ENCODE assay signal across 8 mouse cellular contexts in the genomic region with DNA sequence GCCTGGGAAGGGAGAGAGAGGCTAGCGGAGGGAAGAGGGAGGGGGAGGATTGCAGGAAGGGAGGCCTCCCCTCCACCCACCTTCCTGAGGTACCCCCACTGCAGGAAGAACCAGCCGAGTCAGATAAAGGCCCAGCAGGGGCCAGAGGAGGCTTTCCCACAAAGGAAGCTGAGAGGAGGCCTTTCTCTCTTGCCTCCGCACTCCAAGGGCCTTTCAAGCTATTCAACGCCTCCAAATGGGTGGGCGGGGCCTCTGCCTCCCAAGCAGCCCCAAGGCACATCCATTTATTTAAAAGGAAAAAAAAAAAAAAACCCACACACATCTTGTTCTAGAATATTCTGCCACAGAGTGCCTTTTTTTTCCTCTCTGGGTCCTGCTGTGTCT.
DNase-seq lines count a peak whose midpoint lies in the region; ATAC-seq and TF ChIP-seq lines count a peak whose summit lies in the region.

No protein-coding gene starts in this region.

- peaks cover 13% of the 10 kb centered on the region for H3K4me1 ChIP-seq in heart, adult 2 months (ENCODE audit: control insufficient read depth, insufficient read depth, low read length)
- peaks cover 27 to 70% of the 10 kb centered on the region in 2 experiments for H3K4me1 ChIP-seq in CH12.LX (ENCODE audit: control insufficient read depth in 1 of 2, insufficient read depth in 2 of 2)
- peaks cover 53% of the 10 kb centered on the region for H3K4me1 ChIP-seq in embryonic facial prominence, embryonic 12.5 days
- 0 out of 2 replicates have a peak, but pooled peaks cover 4% of the 10 kb centered on the region for H3K4me1 ChIP-seq in intestine, postnatal 0 days (replicated peaks; ENCODE audit: control insufficient read depth, insufficient read depth, low read length)
- peaks cover 54% of the 10 kb centered on the region for H3K4me1 ChIP-seq in midbrain, embryonic 13.5 days (replicated peaks)

- no peak for TF ChIP-seq POLR2A in heart, adult 2 months (IDR thresholded peaks at IDR 0.05; ENCODE audit: insufficient read depth, low read depth, low read length)
- TF ChIP-seq POLR2A in CH12.LX (IDR thresholded peaks at IDR 0.05; ENCODE audit: low read depth, low read length): no peak

- TF ChIP-seq EP300 in heart, adult 2 months (IDR thresholded peaks at IDR 0.05; ENCODE audit: insufficient read depth, low read depth, low read length): no peak
- no peak for TF ChIP-seq EP300 in CH12.LX (IDR thresholded peaks at IDR 0.05; ENCODE audit: low read length)

- ATAC-seq in embryonic facial prominence, embryonic 12.5 days (ENCODE audit: insufficient number of reproducible peaks, insufficient read depth, low FRiP score, low TSS enrichment): no peak
- no peak for ATAC-seq in intestine, postnatal 0 days
- peak; percentile 46 for ATAC-seq in midbrain, embryonic 13.5 days
- ATAC-seq in erythroblast, adult 5-6 weeks (replicated peaks; ENCODE audit: low FRiP score, poor library complexity, severe bottlenecking): no peak

- H3K4me2 ChIP-seq in CH12.LX (ENCODE audit: insufficient read depth, low read depth, poor library complexity, severe bottlenecking): peak overlapping the region; percentile 55
- no peak overlapping the region for H3K4me2 ChIP-seq in embryonic facial prominence, embryonic 12.5 days (replicated peaks)
- peak overlapping the region; percentile 64 for H3K4me2 ChIP-seq in intestine, postnatal 0 days (replicated peaks; ENCODE audit: low read depth)
- H3K4me2 ChIP-seq in midbrain, embryonic 13.5 days (replicated peaks): peak overlapping the region; percentile 30

- no peak for TF ChIP-seq CTCF in heart, adult 2 months (IDR thresholded peaks at IDR 0.05)
- TF ChIP-seq CTCF in CH12.LX (conservative IDR thresholded peaks at IDR 0.05 in 1 of 2, IDR thresholded peaks at IDR 0.05 in 1 of 2; ENCODE audit: low read depth in 2 of 2, low read length in 2 of 2): no peak
- TF ChIP-seq CTCF in intestine, postnatal 0 days (IDR thresholded peaks at IDR 0.05; ENCODE audit: low read depth): no peak

- no peaks in the 10 kb centered on the region for H3K36me3 ChIP-seq in heart, adult 2 months (ENCODE audit: control insufficient read depth, insufficient read depth, low read length)
- H3K36me3 ChIP-seq in CH12.LX (replicated peaks in 1 of 2; ENCODE audit: control insufficient read depth in 1 of 2, insufficient read depth in 1 of 2, low read length in 1 of 2): no peaks in the 10 kb centered on the region
- no peaks in the 10 kb centered on the region for H3K36me3 ChIP-seq in embryonic facial prominence, embryonic 12.5 days
- no peaks in the 10 kb centered on the region for H3K36me3 ChIP-seq in intestine, postnatal 0 days (ENCODE audit: control insufficient read depth, insufficient read depth)
- H3K36me3 ChIP-seq in midbrain, embryonic 13.5 days: no peaks in the 10 kb centered on the region

- WGBS in heart, adult 2 months: 32% methylated on average over 5 of the region's 5 CpGs
- WGBS in embryonic facial prominence, embryonic 12.5 days: 13% methylated on average over 4 of the region's 5 CpGs
- WGBS in intestine, postnatal 0 days: 35% methylated on average over 5 of the region's 5 CpGs
- WGBS in midbrain, embryonic 13.5 days: 3% methylated on average over 5 of the region's 5 CpGs

- no peaks in the 10 kb centered on the region for H3K27me3 ChIP-seq in heart, adult 2 months (ENCODE audit: control insufficient read depth, insufficient read depth, low read length)
- no peaks in the 10 kb centered on the region for H3K27me3 ChIP-seq in CH12.LX (replicated peaks)
- no peaks in the 10 kb centered on the region for H3K27me3 ChIP-seq in embryonic facial prominence, embryonic 12.5 days
- H3K27me3 ChIP-seq in intestine, postnatal 0 days (replicated peaks; ENCODE audit: control insufficient read depth, insufficient read depth, low read length): no peaks in the 10 kb centered on the region
- H3K27me3 ChIP-seq in midbrain, embryonic 13.5 days: peaks cover 5% of the 10 kb centered on the region; the same call in 1 of the 2 replicates

- dilution Hi-C loops in CH12.LX (cut with MboI; ENCODE audit: extremely low pct_ligation_motif_present, extremely low pct_unique_long_range_greater_than_20kb, low sequenced_read_pairs): no loop called here

- no peak overlapping the region; the same call in 1 of the 2 replicates for H3K9ac ChIP-seq in heart, adult 2 months (ENCODE audit: low read depth, low read length)
- H3K9ac ChIP-seq in CH12.LX (ENCODE audit: insufficient read depth, low read depth): peak overlapping the region; percentile 27
- no peak overlapping the region for H3K9ac ChIP-seq in embryonic facial prominence, embryonic 12.5 days
- H3K9ac ChIP-seq in intestine, postnatal 0 days (ENCODE audit: low read depth, low read length): no peak overlapping the region
- peak overlapping the region; percentile 52; the same call in 1 of the 2 replicates for H3K9ac ChIP-seq in midbrain, embryonic 13.5 days (replicated peaks)

- in situ Hi-C loops in CH12.LX (cut with MboI; ENCODE audit: low pct_ligation_motif_present, low pct_unique_long_range_greater_than_20kb, low sequenced_read_pairs): loop anchor here (5.0 to 10.0 kb wide), 2 partner anchors 180 to 277 kb away; no protein-coding TSS in a partner anchor

- peak in 1 of 2 experiments; percentile 36 for DNase-seq in heart, adult 2 months
- no peak for DNase-seq in heart, postnatal 14 days
- peak; percentile 66 for DNase-seq in CH12.LX (ENCODE audit: extremely low read depth)
- DNase-seq in ovary, postnatal 10 days (ENCODE audit: low spot score): no peak

- peak overlapping the region; percentile 52 for H3K27ac ChIP-seq in heart, adult 2 months
- no peak overlapping the region for H3K27ac ChIP-seq in CH12.LX (ENCODE audit: insufficient read depth, low read depth)
- peak overlapping the region; percentile 66 for H3K27ac ChIP-seq in embryonic facial prominence, embryonic 12.5 days
- H3K27ac ChIP-seq in intestine, postnatal 0 days (ENCODE audit: low read depth, low read length): no peak overlapping the region
- H3K27ac ChIP-seq in midbrain, embryonic 13.5 days: peak overlapping the region; percentile 91

- H3K9me3 ChIP-seq in CH12.LX (replicated peaks; ENCODE audit: low read length): peaks cover 19% of the 10 kb centered on the region
- no peaks in the 10 kb centered on the region for H3K9me3 ChIP-seq in embryonic facial prominence, embryonic 12.5 days
- no peaks in the 10 kb centered on the region for H3K9me3 ChIP-seq in intestine, postnatal 0 days (ENCODE audit: control insufficient read depth)
- H3K9me3 ChIP-seq in midbrain, embryonic 13.5 days: no peaks in the 10 kb centered on the region

- no peaks in the 10 kb centered on the region for H3K79me2 ChIP-seq in heart, adult 2 months (replicated peaks; ENCODE audit: control insufficient read depth, insufficient read depth, low read length)
- H3K79me2 ChIP-seq in CH12.LX (replicated peaks; ENCODE audit: control insufficient read depth, extremely low read depth, insufficient read depth, poor library complexity, severe bottlenecking): no peaks in the 10 kb centered on the region

- TF ChIP-seq RAD21 in CH12.LX (IDR thresholded peaks at IDR 0.05; ENCODE audit: low read depth, low read length): no peak

- intact Hi-C loops in heart, adult 2 months (cut with DNase I): no loop called here
- intact Hi-C loops in heart, postnatal 14 days (cut with DNase I): no loop called here

- no peak overlapping the region for H3K4me3 ChIP-seq in heart, adult 2 months
- H3K4me3 ChIP-seq in CH12.LX (replicated peaks in 1 of 3; ENCODE audit: low read depth in 2 of 3, low read length in 2 of 3, poor library complexity in 1 of 3): no peak overlapping the region
- H3K4me3 ChIP-seq in embryonic facial prominence, embryonic 12.5 days: no peak overlapping the region
- no peak overlapping the region for H3K4me3 ChIP-seq in intestine, postnatal 0 days (ENCODE audit: low read depth, low read length)
- no peak overlapping the region for H3K4me3 ChIP-seq in midbrain, embryonic 13.5 days (replicated peaks)

TF ChIP-seq in CH12.LX, 34 proteins besides CTCF, POLR2A, EP300 and RAD21:
- TF ChIP-seq MAX (IDR thresholded peaks at IDR 0.05; ENCODE audit: low read length): no peak
- peak; percentile 80 for TF ChIP-seq ZNF384 (IDR thresholded peaks at IDR 0.05; ENCODE audit: low read depth, low read length)

Comparison
In these comparisons a context has a peak if more than half of its experiments do, and no peak if none do; other contexts are left out.
1. H3K27ac ChIP-seq: peak in heart, adult 2 months (single experiment), embryonic facial prominence, embryonic 12.5 days (single experiment) and midbrain, embryonic 13.5 days (single experiment); none in CH12.LX (single experiment) and intestine, postnatal 0 days (single experiment).
2. H3K9ac ChIP-seq: peak in CH12.LX (single experiment) and midbrain, embryonic 13.5 days (single experiment); none in heart, adult 2 months (single experiment), embryonic facial prominence, embryonic 12.5 days (single experiment) and intestine, postnatal 0 days (single experiment).